Mouse (Mus musculus) small intestine, adult 2 months (tissue): Measurements from ENCODE around the gene Strn3. TPM values are rescaled to one million over a fixed set of nuclear protein-coding genes. Genes with fewer than 3 reads are reported as not detected.

Experiments
- H3K27ac ChIP-seq: fragments of 200-500 bp; 2 replicates; pipeline ENCODE4 v1.5.1; 2012; ENCODE audit warnings: low read depth, low read length, control low read depth, inconsistent platforms; ENCODE audit not compliant: insufficient read depth
- H3K27me3 ChIP-seq: fragments of 200-500 bp; 2 replicates; pipeline ENCODE4 v1.6.1; 2012; ENCODE audit warnings: mild to moderate bottlenecking, moderate library complexity, low read length, inconsistent platforms; ENCODE audit not compliant: control insufficient read depth, insufficient read depth
- H3K36me3 ChIP-seq: fragments of 200-500 bp; 2 replicates; pipeline ENCODE4 v1.6.1; 2012; ENCODE audit warnings: mild to moderate bottlenecking, low read length, control low read depth, inconsistent platforms; ENCODE audit not compliant: control insufficient read depth, insufficient read depth
- H3K4me1 ChIP-seq: fragments of 200-500 bp; 2 replicates; pipeline ENCODE4 v1.6.1; 2012; ENCODE audit warnings: low read length, inconsistent platforms, mixed read lengths; ENCODE audit not compliant: control insufficient read depth, insufficient read depth, insufficient read length
- H3K4me3 ChIP-seq: fragments of 200-500 bp; 2 replicates; pipeline ENCODE4 v1.5.1; 2012; ENCODE audit warnings: low read depth, mild to moderate bottlenecking, control low read depth, inconsistent platforms, low read length, moderate library complexity
- CTCF ChIP-seq: fragments of 200-500 bp; IDR thresholded peaks from 2 replicates; pipeline ENCODE4 v1.5.1; 2012; ENCODE audit warnings: low read depth, mild to moderate bottlenecking, control low read depth, inconsistent platforms, low read length, moderate library complexity, mixed read lengths; ENCODE audit not compliant: insufficient replicate concordance, insufficient read length; ENCODE audit errors: extremely low read depth
- POLR2A ChIP-seq: fragments of 200-500 bp; IDR thresholded peaks from 2 replicates; pipeline ENCODE4 v1.6.1; 2012; ENCODE audit warnings: low read depth, mild to moderate bottlenecking, control low read depth, inconsistent platforms, low read length, moderate library complexity
- WGBS: fragments of 180-500 bp; shearing (Covaris S2); methylation state at CpG from one replicate; pipeline ENCODE4 v1.1.7; 2018; 5-methylcytosine and 5-hydroxymethylcytosine counted together
- polyA plus RNA-seq: library from polyadenylated mRNA; depleted of rRNA; stranded (reverse); fragments of >200 nt; gene quantifications from 2 replicates; pipeline ENCODE4 v1.2.3, GENCODE M21; 2012

Gene Strn3
- polyA plus RNA-seq, 1 experiment, result 9.6 TPM

DNA sequence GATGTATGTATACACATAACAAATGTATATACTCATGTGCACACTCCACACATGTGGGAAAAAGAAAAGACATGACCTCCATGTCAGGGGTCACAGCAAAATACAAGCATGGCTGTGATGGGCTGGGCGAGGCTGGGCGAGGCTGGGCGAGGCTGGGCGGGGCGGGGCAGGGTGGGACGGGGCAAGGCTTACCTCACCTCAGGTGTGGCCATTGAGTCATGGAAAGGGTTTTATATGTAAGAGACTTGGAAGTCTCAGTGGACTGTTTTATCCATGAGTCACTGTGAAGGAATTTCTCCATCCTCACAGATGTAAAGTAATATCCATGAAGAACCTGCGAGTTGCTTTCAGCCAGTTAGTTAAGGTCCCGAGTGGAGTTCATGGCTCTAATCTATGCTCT is 30.1 kb upstream of the Strn3 start:
- Histone ChIP-seq H3K4me1 (no peaks in the 10 kb centered on the region), H3K27me3 (no peaks in the 10 kb centered on the region), H3K36me3 (peaks cover 11% of the 10 kb centered on the region), H3K27ac (no peak overlapping the region), H3K4me3 (no peak overlapping the region)
- 76% methylated on average over 8 of the region's 8 CpGs for WGBS
- TF ChIP-seq CTCF (no peak), POLR2A (no peak)

DNA sequence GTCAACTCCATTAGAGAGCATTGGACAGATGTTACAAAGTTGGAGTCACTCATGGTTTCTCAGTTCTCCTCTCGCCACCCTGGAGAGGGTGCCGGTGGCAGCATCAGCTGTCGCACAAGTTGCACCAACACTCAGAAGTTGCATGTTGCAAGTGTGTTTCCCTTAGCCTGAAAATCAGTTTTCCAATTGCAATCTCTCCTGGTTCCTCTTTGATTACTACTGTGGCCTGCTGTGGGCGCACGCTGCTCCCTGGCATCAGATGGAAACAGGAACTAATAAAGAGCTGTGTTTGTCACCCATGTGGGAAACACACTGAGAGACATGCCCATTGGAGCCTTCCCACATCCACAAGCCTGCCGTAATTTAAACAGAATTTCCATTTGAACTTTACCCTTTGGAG is 26.9 kb upstream of the Strn3 start:
- Histone ChIP-seq H3K4me1 (no peaks in the 10 kb centered on the region), H3K27me3 (no peaks in the 10 kb centered on the region), H3K4me3 (no peak overlapping the region), H3K36me3 (peaks cover 8% of the 10 kb centered on the region), H3K27ac (no peak overlapping the region)
- no peak for TF ChIP-seq POLR2A
- no peak for TF ChIP-seq CTCF
- WGBS, result 79% methylated on average over 6 of the region's 6 CpGs

DNA sequence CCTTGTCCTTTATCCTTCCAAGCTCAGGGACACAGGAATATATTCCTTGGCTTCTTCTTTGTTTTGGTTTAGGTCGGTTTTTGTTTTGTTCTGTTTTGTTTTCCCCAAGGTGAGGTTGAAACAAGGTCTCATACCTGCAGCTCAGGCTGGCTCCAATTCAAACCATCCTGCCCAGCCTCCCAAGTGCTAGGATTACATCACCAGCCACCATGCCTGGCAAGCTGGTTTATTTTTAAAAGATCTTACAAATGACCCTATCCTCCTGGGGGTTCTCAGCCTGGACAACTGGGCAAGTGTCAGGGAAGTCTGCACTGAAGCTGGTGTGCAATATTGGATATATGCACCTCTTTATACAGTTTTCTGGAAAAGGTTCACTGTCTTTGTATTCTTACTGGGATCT is 21.0 kb upstream of the Strn3 start:
- TF ChIP-seq CTCF (no peak), POLR2A (no peak)
- H3K36me3 ChIP-seq, result 0 out of 2 replicates have a peak, but pooled peaks cover 1% of the 10 kb centered on the region
- no peak overlapping the region for H3K27ac ChIP-seq
- WGBS, result 80% methylated on average over 1 of the region's 1 CpGs
- H3K4me3 ChIP-seq, result no peak overlapping the region
- no peaks in the 10 kb centered on the region for H3K4me1 ChIP-seq
- H3K27me3 ChIP-seq, result no peaks in the 10 kb centered on the region

DNA sequence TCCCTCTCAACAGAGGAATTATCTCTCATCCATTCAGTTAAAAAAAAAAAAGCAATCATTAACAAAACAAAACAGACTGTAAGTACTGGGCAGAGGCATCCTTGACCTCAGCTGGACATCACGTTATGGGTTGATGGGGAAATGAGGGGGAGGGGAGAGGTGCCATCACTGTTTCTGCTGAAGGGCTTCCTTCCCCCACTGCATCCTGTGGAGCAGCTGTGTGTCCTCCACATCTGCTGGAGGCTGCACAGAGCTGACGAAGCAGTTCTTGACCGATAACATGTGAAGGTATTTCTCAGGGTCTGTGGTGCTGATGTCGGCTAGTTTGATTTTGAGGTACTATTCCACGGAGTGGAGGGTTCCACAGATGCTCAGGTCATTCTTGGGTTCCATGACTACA is 18.5 kb upstream of the Strn3 start:
- Histone ChIP-seq H3K4me1 (peaks cover 6% of the 10 kb centered on the region; the same call in 1 of the 2 replicates), H3K4me3 (no peak overlapping the region), H3K27me3 (no peaks in the 10 kb centered on the region), H3K27ac (no peak overlapping the region), H3K36me3 (no peaks in the 10 kb centered on the region)
- WGBS, result 70% methylated on average over 5 of the region's 5 CpGs
- no peak for TF ChIP-seq CTCF
- TF ChIP-seq POLR2A, result no peak

DNA sequence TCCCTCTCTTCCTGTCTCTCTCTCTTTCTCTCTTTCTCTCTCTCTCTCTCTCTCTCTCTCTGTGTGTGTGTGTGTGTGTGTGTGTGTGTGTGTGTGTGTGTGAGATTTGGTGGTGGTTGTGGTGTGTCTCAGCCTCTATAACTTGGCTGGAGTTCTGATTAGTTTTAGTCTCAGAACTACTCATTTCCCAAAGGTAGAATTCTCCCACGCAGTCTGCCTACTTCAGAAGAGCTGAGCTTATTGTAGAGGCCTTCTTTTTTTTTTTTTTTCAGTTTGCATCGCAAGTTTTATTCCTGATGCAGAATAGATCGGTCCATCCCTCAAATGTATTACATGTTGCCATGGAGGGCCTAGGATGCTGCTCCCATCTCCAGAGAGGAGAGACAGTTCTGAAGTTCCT is 18.0 kb upstream of the Strn3 start:
- H3K4me3 ChIP-seq, result no peak overlapping the region
- 76% methylated on average over 3 of the region's 3 CpGs for WGBS

DNA sequence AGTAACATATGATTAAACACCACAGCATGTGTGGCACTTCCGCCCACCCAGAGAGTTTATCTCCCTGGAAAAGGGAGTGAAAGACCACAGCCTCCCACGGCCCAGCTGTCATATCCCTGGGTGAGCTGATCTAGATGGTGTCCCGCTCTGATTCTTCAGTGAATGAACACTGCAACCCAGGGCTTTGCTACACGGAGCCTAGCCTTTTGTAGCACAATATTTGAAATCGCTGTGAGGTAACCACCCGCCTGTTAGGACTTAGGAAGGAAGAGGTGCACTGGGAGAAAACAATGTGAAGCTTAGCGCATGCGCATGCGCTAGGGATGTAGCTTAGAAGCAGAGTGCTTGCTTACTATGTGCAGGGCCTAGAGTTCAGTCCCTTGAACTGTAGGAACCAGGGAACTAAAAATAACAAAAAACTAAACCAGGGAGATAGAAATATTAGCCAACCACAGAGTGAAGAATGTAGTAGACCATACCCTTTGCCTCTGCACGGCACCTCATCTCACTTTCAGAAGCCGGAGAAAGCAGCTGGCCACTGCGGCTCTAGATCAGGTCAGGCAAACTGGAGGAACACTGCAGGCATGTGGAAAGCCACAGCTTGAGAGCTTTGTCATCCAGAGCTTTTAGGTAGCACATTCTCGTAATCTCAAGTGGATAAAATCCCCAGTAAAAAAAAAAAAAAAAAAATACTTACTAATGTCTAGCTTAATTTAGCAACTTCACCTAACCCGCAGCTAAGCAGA is 17.4 kb upstream of the Strn3 start:
- no peak overlapping the region for H3K4me3 ChIP-seq
- no peaks in the 10 kb centered on the region for H3K27me3 ChIP-seq
- peaks cover 6% of the 10 kb centered on the region; the same call in 1 of the 2 replicates for H3K4me1 ChIP-seq
- no peak for TF ChIP-seq POLR2A
- TF ChIP-seq CTCF, result no peak
- H3K36me3 ChIP-seq, result no peaks in the 10 kb centered on the region
- WGBS, result 75% methylated on average over 14 of the region's 14 CpGs
- no peak overlapping the region for H3K27ac ChIP-seq

More for the DNA sequence above, 18.0 kb upstream of the Strn3 start:
- H3K27me3 ChIP-seq, result no peaks in the 10 kb centered on the region
- TF ChIP-seq CTCF, result no peak
- no peak for TF ChIP-seq POLR2A
- no peak overlapping the region for H3K27ac ChIP-seq
- H3K36me3 ChIP-seq, result no peaks in the 10 kb centered on the region
- peaks cover 6% of the 10 kb centered on the region; the same call in 1 of the 2 replicates for H3K4me1 ChIP-seq

DNA sequence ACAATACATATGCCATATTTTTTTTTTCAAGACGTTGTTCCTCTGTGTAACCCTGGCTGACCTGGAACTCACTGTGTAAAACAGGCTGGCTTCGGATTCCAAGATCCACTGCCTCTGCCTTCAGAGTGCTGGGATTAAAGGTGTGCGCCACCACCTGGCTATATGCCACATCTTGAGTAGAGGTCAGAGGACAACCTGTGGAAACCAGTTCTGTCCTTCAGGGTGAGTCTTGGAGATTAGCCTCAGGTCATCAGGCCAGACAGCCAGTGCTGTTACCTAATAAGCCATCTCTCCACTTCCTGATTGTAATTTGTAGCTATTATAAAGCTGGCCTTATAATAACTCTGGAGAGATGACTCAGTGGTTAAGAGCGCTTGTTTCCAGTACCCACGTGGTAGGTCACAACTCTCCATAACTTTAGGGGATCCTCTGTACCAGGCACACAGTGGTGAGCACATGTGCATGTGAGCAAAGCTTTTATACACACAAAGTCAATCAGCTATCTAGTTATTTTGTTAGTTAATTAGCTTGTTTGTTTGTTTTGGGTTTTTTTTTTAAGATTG is 15.1 kb upstream of the Strn3 start:
- Histone ChIP-seq H3K27me3 (no peaks in the 10 kb centered on the region), H3K27ac (no peak overlapping the region), H3K4me3 (no peak overlapping the region), H3K36me3 (no peaks in the 10 kb centered on the region), H3K4me1 (peaks cover 6% of the 10 kb centered on the region; the same call in 1 of the 2 replicates)
- no peak for TF ChIP-seq CTCF
- no peak for TF ChIP-seq POLR2A
- WGBS, result 38% methylated on average over 5 of the region's 5 CpGs
